Mouse (Mus musculus) kidney, postnatal 0 days (tissue): ENCODE data around the gene D5Ertd579e. TPM values are rescaled to one million over a fixed set of nuclear protein-coding genes. Genes with fewer than 3 reads are reported as not detected.

Source experiments
- ATAC-seq: fragments of 200-750 bp; cut with Nextera tagmentation; replicated peaks from 2 replicates; pipeline ENCODE4 v1.8.0; 2017; ENCODE audit warnings: low read depth, moderate number of reproducible peaks, moderate TSS enrichment, moderate library complexity; ENCODE audit not compliant: low FRiP score
- DNase-seq: peaks from one replicate; pipeline ENCODE4 v3.0.0-alpha.2; 2016; ENCODE audit warnings: low spot score
- H3K27ac ChIP-seq: fragments of 300-500 bp; sonication (generic); 2 replicates; pipeline ENCODE4 v1.5.1; 2014; ENCODE audit warnings: mild to moderate bottlenecking
- H3K27me3 ChIP-seq: fragments of 300-500 bp; sonication (generic); 2 replicates; pipeline ENCODE4 v1.6.1; 2014; ENCODE audit warnings: low read length, mixed read lengths; ENCODE audit not compliant: insufficient read depth
- H3K36me3 ChIP-seq: fragments of 300-500 bp; sonication (generic); 2 replicates; pipeline ENCODE4 v1.6.1; 2014; ENCODE audit warnings: low read length, mixed read lengths; ENCODE audit not compliant: insufficient read depth
- H3K4me1 ChIP-seq: fragments of 300-500 bp; sonication (generic); replicated peaks from 2 replicates; pipeline ENCODE4 v1.6.1; 2014; ENCODE audit warnings: antibody characterized with exemption, low read length, mixed read lengths; ENCODE audit not compliant: insufficient read depth
- H3K4me2 ChIP-seq: fragments of 300-500 bp; sonication (generic); 2 replicates; pipeline ENCODE4 v1.6.1; 2014; ENCODE audit warnings: mild to moderate bottlenecking, low read length, moderate library complexity, mixed read lengths
- H3K4me3 ChIP-seq: fragments of 300-500 bp; sonication (generic); replicated peaks from 2 replicates; pipeline ENCODE4 v1.5.1; 2014; ENCODE audit warnings: low read depth, low read length
- H3K9ac ChIP-seq: fragments of 300-500 bp; sonication (generic); 2 replicates; pipeline ENCODE4 v1.6.1; 2014; ENCODE audit warnings: low read depth, low read length
- H3K9me3 ChIP-seq: fragments of 300-500 bp; sonication (generic); replicated peaks from 2 replicates; pipeline ENCODE4 v1.6.1; 2016; ENCODE audit warnings: low read length, inconsistent platforms, mixed read lengths
- CTCF ChIP-seq: IDR thresholded peaks from 2 replicates; pipeline ENCODE4 v1.5.1; 2016; ENCODE audit warnings: antibody characterized with exemption, low read depth, mild to moderate bottlenecking, moderate library complexity
- WGBS: fragments of 180-500 bp; shearing (Covaris S2); extraction: QIAGEN DNeasy Blood & Tissue Kit; methylation state at CpG from one replicate; pipeline ENCODE4 v1.1.7; 2014; 5-methylcytosine and 5-hydroxymethylcytosine counted together
- polyA plus RNA-seq: library from polyadenylated mRNA; unstranded; fragments of >200 nt; fragmentation: Nextera tagmentation; extraction: Ambion mirVana; gene quantifications from 2 replicates; pipeline ENCODE4 v1.2.1, GENCODE M21; 2015

The D5Ertd579e gene
- polyA plus RNA-seq, 1 experiment from 2014 or later: 19.9 TPM

DNA sequence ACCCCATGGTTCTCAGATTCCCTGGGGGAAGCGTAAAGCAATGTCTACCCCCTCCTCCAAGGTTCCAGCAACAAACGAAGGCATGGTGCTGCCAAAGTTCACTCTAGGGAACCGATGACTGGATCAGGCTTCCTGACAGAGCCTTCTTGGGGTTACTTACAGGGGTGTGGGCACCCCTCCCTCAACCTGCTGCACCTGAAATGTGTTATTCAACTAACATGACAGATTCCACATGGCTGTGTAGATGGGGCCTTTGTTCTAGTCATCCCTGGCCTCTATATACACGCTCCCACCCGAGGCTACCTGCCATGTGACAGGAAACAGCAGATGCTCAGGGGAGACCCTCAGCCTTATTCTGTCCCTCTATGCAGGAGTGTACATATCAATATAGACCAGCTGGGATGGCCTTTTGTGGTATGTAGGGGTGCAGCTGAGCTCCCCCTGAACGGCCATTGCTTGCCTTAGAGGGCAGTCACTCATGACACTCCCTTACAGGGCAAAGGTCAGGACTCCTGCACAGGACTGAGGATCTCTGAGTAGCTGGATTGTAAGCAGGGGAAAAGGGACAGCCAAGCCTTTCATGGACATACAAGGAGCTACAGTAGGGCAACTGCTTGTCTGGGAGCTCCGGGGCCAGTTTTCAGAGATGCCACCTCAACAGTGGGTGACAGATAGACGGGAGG lies 32.7 kb upstream of the D5Ertd579e start:
- Histone ChIP-seq H3K4me1 (no peaks in the 10 kb centered on the region), H3K4me2 (no peak overlapping the region), H3K27me3 (no peaks in the 10 kb centered on the region), H3K27ac (no peak overlapping the region), H3K36me3 (no peaks in the 10 kb centered on the region), H3K9ac (no peak overlapping the region), H3K9me3 (no peaks in the 10 kb centered on the region), H3K4me3 (no peak overlapping the region)
- ATAC-seq: no peak
- no peak for DNase-seq
- no peak for TF ChIP-seq CTCF
- WGBS: 61% methylated on average over 8 of the region's 8 CpGs

- H3K27me3 ChIP-seq: no peaks in the 10 kb centered on the region
- no peak overlapping the region for H3K4me3 ChIP-seq
- no peak overlapping the region for H3K27ac ChIP-seq
- no peak overlapping the region for H3K9ac ChIP-seq
- no peak for TF ChIP-seq CTCF
- no peaks in the 10 kb centered on the region for H3K4me1 ChIP-seq
- H3K4me2 ChIP-seq: no peak overlapping the region
- 75% methylated on average over 7 of the region's 7 CpGs for WGBS
- no peaks in the 10 kb centered on the region for H3K9me3 ChIP-seq
- no peaks in the 10 kb centered on the region for H3K36me3 ChIP-seq
- no peak for ATAC-seq
- DNase-seq: no peak
Measured at GRCm38 (mm10) chr5:36727776-36728175, 32.0 kb upstream of the D5Ertd579e start.

GRCm38 (mm10) chr5:36727136-36727535 lies 31.3 kb upstream of the D5Ertd579e start:
- DNase-seq (no peak), ATAC-seq (no peak)
- Histone ChIP-seq H3K4me3 (no peak overlapping the region), H3K4me1 (no peaks in the 10 kb centered on the region), H3K36me3 (no peaks in the 10 kb centered on the region), H3K9ac (no peak overlapping the region), H3K27me3 (no peaks in the 10 kb centered on the region), H3K9me3 (no peaks in the 10 kb centered on the region), H3K4me2 (no peak overlapping the region), H3K27ac (no peak overlapping the region)
- WGBS: 43% methylated on average over 2 of the region's 2 CpGs
- TF ChIP-seq CTCF: no peak

GRCm38 (mm10) chr5:36726387-36726801 lies 30.6 kb upstream of the D5Ertd579e start:
- 32% methylated on average over 9 of the region's 9 CpGs for WGBS
- DNase-seq (peak; percentile 32), ATAC-seq (0 out of 2 replicates have a peak, but pooled peaks have one; percentile 22)
- Histone ChIP-seq H3K27me3 (no peaks in the 10 kb centered on the region), H3K4me2 (peak overlapping the region; percentile 23; the same call in 1 of the 2 replicates), H3K4me1 (no peaks in the 10 kb centered on the region), H3K9ac (no peak overlapping the region), H3K27ac (peak overlapping the region; percentile 84; the same call in 1 of the 2 replicates), H3K4me3 (no peak overlapping the region), H3K36me3 (no peaks in the 10 kb centered on the region), H3K9me3 (no peaks in the 10 kb centered on the region)
- TF ChIP-seq CTCF: no peak

GRCm38 (mm10) chr5:36725861-36726260 lies 30.0 kb upstream of the D5Ertd579e start:
- no peak overlapping the region for H3K4me3 ChIP-seq
- H3K4me2 ChIP-seq: peak overlapping the region; percentile 23; the same call in 1 of the 2 replicates
- DNase-seq (peak; percentile 47), ATAC-seq (peak; percentile 55)
- H3K9ac ChIP-seq: no peak overlapping the region
- TF ChIP-seq CTCF: no peak
- no peaks in the 10 kb centered on the region for H3K27me3 ChIP-seq
- 43% methylated on average over 12 of the region's 12 CpGs for WGBS
- no peaks in the 10 kb centered on the region for H3K4me1 ChIP-seq
- no peaks in the 10 kb centered on the region for H3K36me3 ChIP-seq
- H3K27ac ChIP-seq: peak overlapping the region; percentile 84
- no peaks in the 10 kb centered on the region for H3K9me3 ChIP-seq

GRCm38 (mm10) chr5:36724274-36724673 lies 28.4 kb upstream of the D5Ertd579e start:
- no peak for DNase-seq
- H3K9ac ChIP-seq: no peak overlapping the region
- WGBS: 37% methylated on average over 7 of the region's 7 CpGs
- TF ChIP-seq CTCF: no peak
- peak; percentile 68 for ATAC-seq
- H3K4me1 ChIP-seq: no peaks in the 10 kb centered on the region
- H3K4me3 ChIP-seq: no peak overlapping the region
- no peaks in the 10 kb centered on the region for H3K36me3 ChIP-seq
- no peaks in the 10 kb centered on the region for H3K9me3 ChIP-seq
- no peaks in the 10 kb centered on the region for H3K27me3 ChIP-seq
- no peak overlapping the region for H3K4me2 ChIP-seq
- H3K27ac ChIP-seq: no peak overlapping the region

DNA sequence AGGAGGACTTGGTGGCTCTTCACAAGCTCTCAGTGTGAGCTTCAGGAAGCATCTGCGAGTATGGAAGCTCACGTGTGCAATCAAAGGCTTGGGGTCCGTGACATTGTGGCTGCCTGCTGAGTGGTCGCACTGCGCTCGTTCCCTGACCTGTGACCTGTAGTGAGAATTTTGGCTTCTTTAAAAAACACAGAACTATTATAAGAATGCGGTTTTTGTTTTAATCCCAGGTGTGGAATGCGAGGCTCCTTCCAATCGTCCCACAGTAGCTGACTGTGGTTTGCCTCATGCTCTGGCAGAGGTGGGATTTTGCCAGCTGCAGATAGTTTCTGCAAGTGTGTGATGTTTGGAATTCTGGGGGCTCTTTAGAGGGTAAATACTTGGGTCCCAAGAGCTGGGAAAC lies 27.5 kb upstream of the D5Ertd579e start:
- no peak for DNase-seq
- no peaks in the 10 kb centered on the region for H3K4me1 ChIP-seq
- WGBS: 79% methylated on average over 9 of the region's 9 CpGs
- no peak overlapping the region for H3K4me3 ChIP-seq
- no peak for TF ChIP-seq CTCF
- ATAC-seq: no peak
- no peaks in the 10 kb centered on the region for H3K9me3 ChIP-seq
- no peak overlapping the region for H3K9ac ChIP-seq
- no peaks in the 10 kb centered on the region for H3K27me3 ChIP-seq
- no peaks in the 10 kb centered on the region for H3K36me3 ChIP-seq
- no peak overlapping the region for H3K4me2 ChIP-seq
- H3K27ac ChIP-seq: no peak overlapping the region
